Mouse (Mus musculus) monocyte, adult 5-6 weeks (primary cell): Measurements from ENCODE around the gene Mroh7. TPM values are rescaled to one million over a fixed set of nuclear protein-coding genes. Genes with fewer than 3 reads are reported as not detected.

Experiments used
- ATAC-seq: fragments of 153-309, 156-312 bp; replicated peaks from 2 replicates; pipeline ENCODE4 v1.8.0; 2017; ENCODE audit warnings: mild to moderate bottlenecking; ENCODE audit not compliant: low TSS enrichment, insufficient number of reproducible peaks, severe bottlenecking, poor library complexity, low FRiP score
- total RNA-seq: library from RNA; stranded (forward); fragments of 200-1000, 200-491, 200-594 nt; gene quantifications from 3 replicates; pipeline ENCODE4 v1.2.3, GENCODE M21; 2017

The Mroh7 gene
- total RNA-seq, 1 experiment from 2014 or later, result not detected

- ATAC-seq, result no peak
Observed at GRCm38 (mm10) chr4:106647137-106647536, 83.6 kb downstream of the Mroh7 start.

- ATAC-seq, result no peak
Observed at GRCm38 (mm10) chr4:106645797-106646196, 84.9 kb downstream of the Mroh7 start.

- no peak for ATAC-seq
Observed at GRCm38 (mm10) chr4:106644218-106644610, 86.5 kb downstream of the Mroh7 start.

DNA sequence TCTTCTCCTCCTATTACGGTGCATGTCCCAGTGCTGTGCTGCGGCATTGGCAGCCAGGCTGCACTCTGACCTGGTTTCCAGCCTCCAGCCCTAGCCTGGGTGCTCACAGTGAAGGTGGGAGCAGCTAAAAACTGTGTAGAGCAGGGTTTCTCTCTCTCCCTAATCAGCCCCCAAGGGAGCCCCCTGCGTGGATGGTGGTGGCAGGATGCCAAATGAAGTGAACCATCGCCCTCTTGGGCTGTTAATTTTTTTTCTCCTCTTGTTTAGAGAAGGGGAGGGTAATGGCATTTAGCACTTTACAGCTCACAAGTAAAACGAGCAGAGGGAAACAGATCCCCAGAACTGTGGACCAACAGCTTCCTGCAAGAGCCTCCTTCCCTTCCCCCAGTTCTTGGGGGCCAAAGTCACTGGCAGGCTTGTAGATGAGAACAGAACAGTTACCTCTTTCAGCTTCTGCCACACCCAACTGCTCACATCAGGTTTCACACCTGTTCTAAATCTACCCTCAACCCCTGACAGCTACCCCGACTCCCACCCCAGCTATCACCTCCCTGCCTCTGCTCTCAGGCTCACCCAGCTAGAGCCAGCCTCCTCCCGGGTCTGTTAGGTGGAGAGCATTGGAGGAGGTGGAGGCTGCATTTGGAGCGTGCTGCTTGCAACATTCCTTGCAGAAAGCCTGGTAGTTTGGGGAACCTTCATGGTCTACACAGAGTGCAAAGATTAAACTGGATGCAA lies 87.1 kb downstream of the Mroh7 start:
- ATAC-seq, result no peak

DNA sequence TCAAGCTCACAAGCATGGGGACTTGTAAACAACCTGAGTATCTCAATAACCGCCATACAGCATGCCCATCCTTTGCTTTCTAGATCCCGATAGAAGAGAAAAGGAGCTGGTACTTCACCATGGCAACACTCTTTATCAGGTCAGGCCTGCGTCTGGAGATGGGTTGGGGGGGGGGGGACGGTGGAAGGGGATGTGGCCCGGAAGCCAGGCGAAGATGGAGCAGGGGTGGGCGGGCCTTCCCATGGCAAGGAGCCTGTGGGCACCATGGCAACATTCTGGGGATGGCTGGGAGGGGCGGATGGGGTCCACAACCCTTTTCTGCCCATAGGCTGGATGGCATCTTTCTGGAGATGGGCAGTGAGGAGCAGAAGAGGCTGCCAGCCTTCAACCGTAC lies 96.6 kb downstream of the Mroh7 start:
- no peak for ATAC-seq

- no peak for ATAC-seq
Observed at GRCm38 (mm10) chr4:106633281-106634085, 97.2 kb downstream of the Mroh7 start.

DNA sequence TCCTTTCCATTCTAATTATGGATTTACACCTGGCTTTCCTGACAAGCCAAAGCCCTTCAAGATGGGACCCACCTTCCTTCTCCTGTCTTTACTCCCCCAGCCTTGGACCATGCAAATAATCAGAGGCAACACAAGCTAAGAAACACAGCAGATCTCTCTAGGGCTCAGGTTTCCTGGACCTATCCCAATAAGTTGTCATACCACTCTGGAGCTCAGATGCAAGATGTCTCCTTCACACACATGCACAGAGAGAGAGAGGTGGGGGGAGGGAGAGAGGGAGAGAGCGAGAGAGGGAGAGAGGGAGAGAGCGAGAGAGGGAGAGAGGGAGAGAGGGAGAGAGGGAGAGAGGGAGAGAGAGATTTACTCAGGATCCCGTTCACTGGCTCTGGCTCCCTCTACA lies 98.4 kb downstream of the Mroh7 start:
- ATAC-seq, result no peak

Other genes with a start within 250 kb of the Mroh7 start
- gene Bsnd, start 238.6 kb downstream of the Mroh7 start, total RNA-seq, result not detected in 3 replicates
- gene Dhcr24, start 169.9 kb downstream of the Mroh7 start, total RNA-seq, result 2.5 to 7.5 TPM (median 3.2 TPM) in 3 replicates
- not detected in 3 replicates for gene Lexm, start 113.7 kb downstream of the Mroh7 start, total RNA-seq
- gene Ttc22, start 108.5 kb downstream of the Mroh7 start, total RNA-seq, result not detected in 3 replicates
- 0.96 to 5.3 TPM (median 4.0 TPM) in 3 replicates for gene Pars2, start 79.9 kb downstream of the Mroh7 start, total RNA-seq
- gene Ttc4, start 52.0 kb downstream of the Mroh7 start, total RNA-seq, result 23.8 to 36.1 TPM (median 24.6 TPM) in 3 replicates
- not detected in 3 replicates for gene Fam151a, start 3.0 kb upstream of the Mroh7 start, total RNA-seq
- 6.8 to 11.0 TPM (median 8.8 TPM) in 3 replicates for gene Acot11, start 74.1 kb upstream of the Mroh7 start, total RNA-seq
- gene Ssbp3, start 179.8 kb upstream of the Mroh7 start, total RNA-seq, result 14.3 to 22.7 TPM (median 19.5 TPM) in 3 replicates